Mouse (Mus musculus) lung, adult 18-20 months (tissue): ENCODE data around the gene Usp5.
A peak's percentile ranks its signal among the peaks of the same experiment; 100 is the strongest.
"Not testable (repeated sequence)": the region's sequence is repeated elsewhere in the genome, so short reads cannot be mapped to it uniquely, and the experiment has no call there.

Source experiments
- DNase-seq, 2 experiments: peaks; one replicate each; pipeline ENCODE4 v3.0.0; 2022; ENCODE audit warnings: mixed read lengths in 2 of 2

Gene Usp5

DNA sequence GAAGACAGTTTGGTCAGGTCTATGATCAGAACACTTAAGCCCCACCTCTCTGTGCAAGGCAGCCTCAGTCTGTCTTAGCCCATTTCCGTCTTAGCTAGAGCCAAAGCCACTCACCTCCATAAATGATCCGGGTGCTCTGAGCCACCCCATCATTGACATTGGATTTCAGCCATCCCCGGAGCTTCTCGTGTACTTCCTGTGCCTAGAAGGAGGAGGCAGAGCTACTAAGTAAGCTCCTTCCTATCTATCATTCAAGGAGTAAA lies 17.9 kb downstream of the Usp5 start:
- DNase-seq = no peak

DNA sequence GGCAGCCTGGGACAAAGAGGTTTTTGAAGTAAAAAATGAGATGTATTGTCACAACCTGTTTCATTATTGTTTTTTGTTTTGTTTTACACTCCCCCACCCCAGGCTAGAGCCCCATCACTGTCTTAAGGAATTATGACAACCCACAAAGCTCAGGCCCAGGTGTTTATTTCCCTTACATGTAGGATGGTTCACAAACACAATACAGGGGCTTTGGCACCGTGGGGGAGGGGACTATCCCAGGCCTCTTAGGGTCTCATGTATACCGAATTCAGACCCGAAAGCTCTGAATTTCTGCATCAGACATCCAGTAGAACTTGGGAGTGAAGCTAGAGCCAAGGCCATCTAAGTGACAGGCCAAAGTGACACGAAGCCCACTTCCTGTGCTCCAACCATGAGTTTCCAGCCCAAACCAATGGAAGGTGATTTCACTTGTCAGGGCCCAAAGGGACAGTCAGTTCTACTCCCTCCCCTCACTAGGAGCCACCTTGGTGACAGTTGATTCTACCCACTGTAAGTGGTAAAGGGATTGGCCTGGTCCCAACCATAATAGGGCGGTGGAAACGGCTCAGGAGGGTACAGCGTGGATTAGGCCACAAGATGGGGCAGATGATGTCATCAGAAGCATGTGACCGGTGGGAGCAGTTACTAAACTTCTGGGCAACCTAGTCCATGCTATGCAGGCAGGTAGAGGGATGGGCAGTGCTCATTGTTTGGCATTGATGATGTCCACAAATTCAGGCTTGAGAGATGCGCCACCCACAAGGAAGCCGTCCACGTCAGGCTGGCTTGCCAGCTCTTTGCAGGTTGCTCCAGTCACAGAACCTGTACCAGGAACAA lies 18.5 kb downstream of the Usp5 start:
- not testable (repeated sequence) for DNase-seq

DNA sequence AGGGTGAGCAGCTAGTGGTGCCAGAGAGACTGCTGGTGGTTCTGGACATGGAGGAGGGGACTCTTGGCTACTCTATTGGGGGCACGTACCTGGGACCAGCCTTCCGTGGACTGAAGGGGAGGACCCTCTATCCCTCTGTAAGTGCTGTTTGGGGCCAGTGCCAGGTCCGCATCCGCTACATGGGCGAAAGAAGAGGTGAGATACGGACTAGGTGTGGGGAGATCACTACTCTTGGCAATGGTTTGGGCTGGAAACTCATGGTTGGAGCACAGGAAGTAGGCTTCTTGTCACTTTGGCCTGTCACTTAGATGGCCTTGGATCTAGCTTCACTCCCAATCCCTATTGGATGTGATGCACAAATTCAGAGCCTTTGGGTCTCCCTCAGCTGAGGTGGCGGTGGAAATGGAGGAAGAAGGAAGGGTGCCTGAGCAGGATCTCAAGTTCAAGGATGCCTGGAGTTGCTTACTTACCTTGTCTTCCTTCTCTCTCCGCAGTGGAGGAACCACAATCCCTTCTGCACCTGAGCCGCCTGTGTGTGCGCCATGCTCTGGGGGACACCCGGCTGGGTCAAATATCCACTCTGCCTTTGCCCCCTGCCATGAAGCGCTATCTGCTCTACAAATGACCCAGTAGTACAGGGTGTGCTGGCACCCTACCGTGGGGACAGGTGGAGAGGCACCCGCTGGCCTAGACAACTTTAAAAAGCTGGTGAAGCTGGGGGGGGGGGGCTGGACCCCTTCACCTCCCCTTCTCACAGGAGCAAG lies 19.3 kb downstream of the Usp5 start:
- no peak for DNase-seq

DNA sequence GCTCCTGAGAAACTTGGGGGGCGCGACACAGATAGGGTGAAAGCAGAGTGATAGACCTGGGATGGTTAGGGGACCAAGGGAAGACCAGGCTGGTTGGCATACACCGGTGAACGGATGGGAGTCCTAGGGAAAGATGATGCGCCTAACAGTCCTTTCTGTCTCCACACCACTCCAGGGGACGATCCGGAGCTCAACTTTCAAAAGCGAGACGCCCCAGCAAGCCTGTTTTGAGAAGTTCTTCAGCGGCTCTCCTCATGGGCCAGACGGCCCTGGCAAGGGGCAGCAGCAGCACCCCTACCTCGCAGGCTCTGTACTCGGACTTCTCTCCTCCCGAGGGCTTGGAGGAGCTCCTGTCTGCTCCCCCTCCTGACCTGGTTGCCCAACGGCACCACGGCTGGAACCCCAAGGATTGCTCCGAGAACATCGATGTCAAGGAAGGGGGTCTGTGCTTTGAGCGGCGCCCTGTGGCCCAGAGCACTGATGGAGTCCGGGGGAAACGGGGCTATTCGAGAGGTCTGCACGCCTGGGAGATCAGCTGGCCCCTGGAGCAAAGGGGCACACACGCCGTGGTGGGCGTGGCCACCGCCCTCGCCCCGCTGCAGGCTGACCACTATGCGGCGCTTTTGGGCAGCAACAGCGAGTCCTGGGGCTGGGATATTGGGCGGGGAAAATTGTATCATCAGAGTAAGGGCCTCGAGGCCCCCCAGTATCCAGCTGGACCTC lies 20.1 kb downstream of the Usp5 start:
- peak; percentile 83 to 89 for DNase-seq

DNA sequence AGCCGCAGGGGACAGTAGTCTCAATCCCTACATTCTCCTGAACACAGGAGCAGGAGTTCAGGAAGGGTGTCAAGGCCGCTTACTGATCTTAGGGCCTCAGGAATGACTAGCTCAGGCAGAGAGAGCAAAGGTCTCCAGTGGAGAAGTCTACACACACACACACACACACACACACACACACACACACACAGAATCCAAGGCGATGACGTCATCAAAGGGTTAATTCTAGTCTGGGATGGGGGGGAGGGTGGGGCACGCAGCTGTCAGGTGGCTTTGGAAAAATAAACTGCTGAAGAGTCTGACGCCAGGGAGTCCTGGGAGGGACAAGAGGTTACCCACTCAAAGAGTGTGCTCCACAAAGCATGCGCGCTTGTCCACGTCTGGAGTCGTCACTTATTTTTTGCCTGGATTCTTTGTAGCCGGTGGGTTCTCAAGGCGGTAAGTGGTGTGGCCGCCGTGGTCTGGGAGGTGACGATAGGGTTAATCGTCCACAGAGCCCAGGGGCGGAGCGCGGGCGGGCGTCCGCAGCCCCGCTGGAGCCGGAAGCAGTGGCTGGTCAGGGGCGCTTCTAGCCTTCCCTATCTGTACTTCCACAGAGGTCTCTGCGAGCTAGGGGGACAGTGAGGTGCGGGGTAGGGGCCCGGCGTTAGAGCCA lies 20.8 kb downstream of the Usp5 start, which contains the start of gene Spsb2:
Gene Spsb2 (plus strand): TSS at position 304 of the 655 bp plus-strand sequence.
- DNase-seq = peak; percentile 81 to 82

DNA sequence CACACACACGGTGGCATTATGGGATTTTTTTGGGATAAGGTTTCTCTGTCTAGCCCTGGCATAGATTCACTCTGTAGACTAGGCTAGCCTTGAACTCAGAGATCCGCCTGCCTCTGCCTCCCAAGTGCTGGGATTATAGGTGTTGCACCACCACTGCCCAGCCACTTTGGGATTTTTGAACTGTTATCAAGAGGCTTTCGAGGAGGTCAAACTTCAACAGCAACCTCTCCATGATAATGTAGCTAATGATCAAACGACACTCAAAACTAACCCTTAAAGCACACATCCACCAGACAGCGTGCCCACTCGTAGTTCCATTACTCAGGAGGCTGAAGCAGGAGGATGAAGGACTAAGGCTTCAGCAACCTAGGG lies 21.3 kb downstream of the Usp5 start:
- no peak for DNase-seq

DNA sequence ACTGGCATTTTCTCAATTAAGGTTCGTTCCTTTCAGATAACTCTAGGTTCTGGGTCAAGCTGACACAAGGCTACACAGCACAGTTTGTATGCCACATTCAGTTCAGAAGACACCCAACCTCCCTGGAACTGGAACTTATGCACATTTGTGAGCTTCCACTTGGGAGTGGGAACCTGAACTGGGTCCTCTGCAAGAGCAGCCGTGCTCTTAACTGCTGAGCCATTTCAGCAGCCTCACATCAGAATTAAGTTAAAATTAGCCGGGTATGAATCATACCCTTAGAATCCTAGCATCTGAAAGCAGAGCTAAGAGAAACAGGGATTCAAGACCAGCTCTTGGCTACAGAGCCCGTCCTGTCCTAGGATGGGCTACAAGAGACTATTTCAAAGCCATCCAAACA lies 21.9 kb downstream of the Usp5 start:
- no peak for DNase-seq

DNA sequence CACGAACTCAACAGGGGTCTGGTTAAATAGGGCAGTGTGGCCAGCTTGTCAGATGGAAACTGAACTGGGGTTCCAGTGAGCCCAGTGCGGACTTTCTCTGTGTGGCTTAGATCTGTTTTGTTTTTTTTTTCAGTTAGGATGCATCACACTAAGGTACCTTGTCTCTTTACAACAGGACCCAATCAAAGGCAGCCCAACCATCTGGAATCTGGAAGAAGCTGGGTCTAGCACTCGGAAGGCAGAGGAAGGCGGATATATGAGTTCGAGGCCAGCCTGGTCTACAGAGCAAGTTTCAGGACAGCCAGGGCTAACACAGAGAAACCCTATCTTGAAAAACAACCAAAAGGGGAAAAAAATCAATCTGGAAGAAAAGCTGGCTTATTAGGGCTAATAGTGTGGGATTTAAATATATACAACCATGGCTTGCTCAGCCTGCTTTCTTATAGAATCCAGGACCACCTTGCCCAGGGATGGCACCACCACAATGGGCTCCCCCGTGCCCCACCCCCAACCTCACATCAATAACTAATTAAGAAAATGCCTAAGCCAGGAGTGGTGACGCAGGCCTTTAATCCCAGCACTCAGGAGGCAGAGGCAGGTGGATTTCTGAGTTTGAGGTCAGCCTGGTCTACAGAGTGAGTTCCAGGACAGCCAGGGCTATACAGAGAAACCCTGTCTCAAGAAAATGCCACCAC lies 22.7 kb downstream of the Usp5 start:
- no peak for DNase-seq

DNA sequence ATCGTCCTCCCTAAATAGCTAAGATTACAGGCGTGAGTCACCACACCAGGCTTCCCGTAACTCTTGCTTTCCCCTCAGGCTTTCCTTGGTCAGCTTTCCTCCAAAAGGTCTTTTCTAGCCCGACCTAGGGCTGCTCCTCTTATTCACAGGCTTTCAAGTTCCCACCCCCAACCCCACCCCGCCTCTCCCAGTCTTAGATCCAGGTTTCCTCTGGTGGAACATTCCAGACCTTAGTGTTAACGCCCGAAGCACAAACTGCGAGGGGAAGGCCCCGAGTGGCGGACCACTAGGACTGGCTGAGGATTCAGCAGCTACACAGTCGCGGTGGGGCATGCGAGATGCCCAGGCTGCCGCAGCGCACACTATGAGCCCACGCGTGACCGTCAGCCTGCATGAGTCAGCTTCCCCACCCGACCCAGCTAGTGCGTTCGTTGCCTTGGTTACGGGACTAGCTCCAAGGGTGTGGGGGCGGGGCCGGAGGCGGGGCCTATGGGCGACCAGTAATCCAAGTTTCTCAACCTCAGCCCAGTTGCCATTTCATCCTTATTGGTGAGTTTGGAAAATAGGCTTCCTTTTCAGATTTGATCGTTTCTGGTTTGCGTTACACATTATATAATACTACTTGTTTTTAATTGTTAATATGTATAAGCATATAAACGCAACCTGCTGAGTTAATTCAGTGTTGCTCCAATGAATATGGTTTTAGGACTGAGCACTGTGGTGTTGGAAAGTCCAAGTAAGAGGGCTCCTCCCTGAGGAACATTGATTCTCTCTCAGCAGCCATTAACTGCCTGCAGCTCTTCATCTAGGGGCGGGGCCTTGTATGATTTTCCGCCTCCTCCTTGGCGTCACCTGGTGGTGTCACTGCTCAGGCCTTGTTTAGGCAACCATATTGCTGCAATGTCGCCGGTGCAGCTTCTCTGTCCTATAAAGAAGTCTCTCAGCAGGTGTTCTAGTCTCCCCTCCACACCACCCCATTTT lies 23.7 kb downstream of the Usp5 start:
- DNase-seq = peak; percentile 94 to 97

DNA sequence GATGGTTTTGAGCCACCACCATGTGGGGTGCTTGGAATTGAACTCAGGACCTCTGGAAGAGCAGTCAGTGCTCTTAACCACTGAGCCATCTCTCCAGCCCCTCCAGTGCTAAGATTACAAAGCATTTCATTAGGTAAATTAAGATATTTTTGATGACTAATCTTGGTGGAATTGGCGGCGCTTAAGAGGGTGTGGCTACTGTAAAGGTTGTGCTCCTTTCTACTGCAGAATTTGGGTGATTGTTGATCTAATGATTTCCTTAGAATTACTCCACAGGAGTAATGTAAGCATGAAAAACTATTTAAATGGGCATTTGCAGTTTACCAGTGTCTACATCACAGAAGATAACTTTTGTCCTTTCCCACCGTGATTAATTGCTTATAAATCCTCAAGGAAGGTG lies 24.9 kb downstream of the Usp5 start:
- no peak for DNase-seq

DNA sequence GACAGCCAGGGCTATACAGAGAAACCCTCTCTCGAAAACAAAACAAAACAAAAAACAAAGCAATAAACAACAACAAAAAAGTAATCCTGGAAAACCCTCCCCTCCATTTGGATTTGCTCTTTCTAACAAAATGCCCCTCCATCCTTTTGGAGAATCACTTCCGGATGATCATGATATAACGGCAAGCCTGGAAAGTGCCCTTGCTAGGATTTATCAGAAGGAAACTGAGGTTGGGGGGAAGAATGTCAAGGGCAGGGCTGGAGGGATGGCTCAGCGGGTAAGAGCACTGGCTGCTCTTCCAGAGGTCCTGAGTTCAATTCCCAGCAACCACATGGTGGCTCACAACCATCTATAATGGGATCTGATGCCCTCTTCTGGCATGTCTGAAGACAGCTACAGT lies 25.6 kb downstream of the Usp5 start:
- DNase-seq = not testable (repeated sequence)

DNA sequence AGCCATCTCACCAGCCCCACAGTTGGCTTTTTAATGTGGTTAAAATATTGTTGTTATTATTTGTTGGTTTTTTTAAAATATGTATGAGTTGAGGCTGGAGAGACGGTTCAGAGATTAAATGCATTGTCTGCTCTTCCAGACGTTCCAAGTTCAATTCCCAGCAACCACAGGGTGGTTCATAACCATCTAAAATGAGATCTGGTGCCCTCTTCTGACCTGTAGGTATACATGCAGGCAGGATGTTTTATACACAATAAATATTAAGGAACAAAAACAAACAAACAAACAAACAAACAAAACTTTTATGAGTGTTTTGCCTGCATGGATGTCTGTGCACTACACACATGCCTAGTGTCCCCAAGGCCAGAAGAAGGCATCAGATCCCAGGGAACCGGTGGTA lies 26.2 kb downstream of the Usp5 start:
- no peak for DNase-seq

DNA sequence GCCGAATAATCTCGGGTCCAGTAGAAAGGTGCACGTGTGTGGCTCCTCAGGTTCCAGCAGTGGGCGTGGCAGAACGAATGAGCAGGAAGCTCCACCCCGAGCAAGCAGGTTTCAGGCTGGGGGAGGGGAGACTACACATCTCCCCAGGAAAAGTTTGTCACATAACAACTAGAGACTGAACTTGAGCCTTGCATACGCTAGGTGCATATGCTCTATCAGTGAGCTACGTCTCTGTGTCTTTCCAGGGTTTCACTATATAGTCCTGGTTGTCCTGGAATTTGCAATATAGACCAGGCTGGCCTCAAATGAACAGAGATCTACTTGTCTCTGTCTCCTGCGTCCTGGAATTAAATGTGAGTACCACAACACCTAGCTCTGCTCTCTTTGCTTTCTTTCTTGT lies 26.9 kb downstream of the Usp5 start:
- not testable (repeated sequence) for DNase-seq

DNA sequence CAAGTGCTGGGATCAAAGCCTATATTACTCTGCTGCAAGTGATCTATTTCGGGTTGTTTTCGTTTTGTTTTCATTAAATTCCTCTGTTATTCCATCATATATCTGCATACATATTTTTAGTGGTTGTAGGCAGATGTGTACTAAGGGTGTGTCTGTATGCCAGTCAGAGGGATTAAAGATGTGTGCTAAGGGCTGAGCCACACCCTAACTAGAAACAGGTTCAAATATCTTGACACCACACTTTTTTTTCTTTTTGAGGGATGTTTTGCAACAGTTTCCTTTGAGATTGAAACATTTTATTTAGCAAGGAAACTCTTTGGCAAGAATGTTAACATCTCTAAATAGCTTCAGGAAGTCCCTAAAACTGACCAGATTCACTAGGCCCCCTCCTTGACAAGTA lies 33.1 kb downstream of the Usp5 start:
- no peak for DNase-seq

DNA sequence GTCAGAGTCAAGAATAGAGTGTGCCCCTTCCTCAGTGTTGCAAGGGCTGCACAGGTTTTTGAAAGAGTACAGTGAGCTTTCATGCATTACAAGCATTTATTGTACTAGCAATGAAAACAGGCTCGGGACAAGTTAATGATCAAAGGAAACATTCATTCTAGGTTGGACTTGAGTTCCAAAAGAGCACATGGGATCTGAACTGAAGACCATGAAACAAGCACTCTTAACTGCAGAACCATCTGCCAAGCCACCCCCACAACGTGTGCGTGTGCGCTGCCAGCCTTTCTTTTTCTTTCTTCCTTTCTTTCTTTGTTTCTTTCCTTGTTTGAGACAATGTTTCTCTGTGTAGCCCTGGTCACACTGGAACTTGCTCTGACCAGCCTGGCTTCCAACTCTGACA lies 33.5 kb downstream of the Usp5 start:
- no peak for DNase-seq

DNA sequence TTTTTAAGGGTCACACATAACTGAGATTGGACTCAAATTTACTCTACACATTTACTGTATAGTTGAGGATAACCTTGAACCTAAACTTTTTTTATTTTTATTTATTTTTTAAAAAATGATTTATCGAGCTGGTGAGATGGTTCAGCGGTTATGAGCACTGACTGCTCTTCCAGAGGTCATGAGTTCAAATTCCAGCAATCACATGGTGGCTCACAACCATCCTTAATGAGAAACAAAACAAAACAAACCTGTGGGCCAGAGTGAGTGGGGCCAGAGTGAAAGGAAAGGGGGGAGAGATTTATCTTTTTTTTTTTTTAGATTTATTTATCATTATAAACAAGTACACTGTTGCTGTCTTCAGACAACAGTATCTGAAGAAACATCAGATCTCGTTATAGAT lies 37.4 kb downstream of the Usp5 start:
- DNase-seq = no peak

DNA sequence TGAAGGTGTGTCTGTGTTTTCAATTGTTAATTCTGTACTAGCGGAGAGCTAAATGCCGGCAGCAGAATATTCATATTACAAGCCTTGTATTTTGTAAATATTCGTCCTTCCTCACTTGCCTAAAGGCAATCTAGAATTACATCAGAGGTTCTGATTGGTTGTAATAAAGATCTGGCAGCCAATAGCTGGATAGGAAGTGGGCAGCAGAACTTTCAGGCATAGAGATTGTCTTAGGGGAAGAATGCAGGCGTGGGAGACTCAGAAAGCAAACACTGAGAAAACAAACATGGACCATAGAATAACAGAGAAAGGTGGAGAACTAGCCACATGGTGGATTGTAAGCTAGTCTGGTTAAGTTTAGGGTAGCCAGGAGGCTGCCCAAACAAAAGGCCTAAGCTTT lies 39.2 kb downstream of the Usp5 start:
- DNase-seq = no peak

DNA sequence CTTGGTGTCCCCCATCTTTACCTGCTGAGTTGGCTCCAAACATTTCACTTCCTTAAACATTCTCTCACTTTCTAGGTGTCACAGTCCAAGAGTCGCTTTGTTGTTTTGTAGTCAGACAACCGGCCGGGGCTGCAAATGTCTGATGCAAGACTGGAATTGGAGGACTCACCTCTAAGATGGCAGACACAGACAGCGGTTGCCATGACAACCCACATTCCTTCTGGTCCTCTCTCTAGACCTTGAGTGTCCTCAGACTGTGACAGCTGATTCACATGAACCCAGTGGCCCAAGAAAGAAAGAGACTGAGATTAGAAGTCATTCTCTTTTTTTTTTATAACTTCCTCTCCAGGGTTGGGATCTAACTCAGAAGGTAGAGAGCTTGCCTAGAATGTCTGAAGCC lies 39.8 kb downstream of the Usp5 start:
- no peak for DNase-seq

DNA sequence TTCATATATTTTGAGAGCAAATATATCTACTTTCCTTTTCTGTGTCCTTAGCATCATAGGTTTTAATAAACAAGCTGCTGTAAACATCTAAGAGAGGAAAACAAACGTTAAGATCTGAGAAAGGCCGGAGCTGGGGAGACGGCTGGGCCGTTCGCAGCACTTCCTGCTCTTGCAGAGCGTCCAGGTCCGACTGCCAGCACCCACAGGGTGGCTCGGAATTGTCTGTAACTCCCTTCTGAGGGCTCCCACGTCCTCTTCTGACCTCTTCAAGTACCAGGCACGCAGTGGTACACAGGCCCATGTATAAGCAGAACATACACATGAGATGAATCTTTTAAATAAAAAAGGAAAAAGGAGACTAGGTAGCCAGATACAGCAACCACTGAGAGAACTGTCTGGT lies 41.6 kb downstream of the Usp5 start:
- no peak for DNase-seq

DNA sequence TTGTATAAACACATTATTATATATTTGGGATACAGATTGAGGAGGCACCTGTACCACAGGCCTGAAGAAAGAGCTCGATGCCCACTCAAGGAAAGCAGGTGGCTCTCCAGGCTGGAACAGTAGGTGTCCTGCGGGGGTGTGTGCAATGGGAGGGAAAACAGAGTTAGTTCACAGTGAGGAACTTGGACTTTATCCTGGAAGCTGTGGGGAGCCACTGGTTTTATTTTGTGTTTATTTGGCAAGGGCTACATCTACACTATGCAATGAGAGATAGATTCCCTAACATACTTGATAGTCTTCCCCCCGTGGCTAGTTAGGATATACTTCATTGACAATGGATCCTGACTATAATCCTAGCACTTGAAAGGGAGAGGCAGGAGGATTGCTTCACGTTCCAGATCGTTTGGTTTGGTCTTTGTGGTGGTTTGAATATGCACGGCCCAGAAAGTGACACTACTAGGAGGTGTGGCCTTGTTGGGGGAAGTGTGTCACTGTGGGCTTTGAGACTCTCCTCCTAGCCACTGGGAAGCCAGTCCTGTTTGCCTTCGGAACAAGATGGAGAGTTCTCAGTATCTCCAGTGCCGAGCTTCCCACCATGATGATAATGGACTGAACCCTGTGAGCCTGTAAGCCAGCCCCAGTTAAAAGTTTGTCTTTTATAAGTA lies 42.4 kb downstream of the Usp5 start:
- no peak for DNase-seq

DNA sequence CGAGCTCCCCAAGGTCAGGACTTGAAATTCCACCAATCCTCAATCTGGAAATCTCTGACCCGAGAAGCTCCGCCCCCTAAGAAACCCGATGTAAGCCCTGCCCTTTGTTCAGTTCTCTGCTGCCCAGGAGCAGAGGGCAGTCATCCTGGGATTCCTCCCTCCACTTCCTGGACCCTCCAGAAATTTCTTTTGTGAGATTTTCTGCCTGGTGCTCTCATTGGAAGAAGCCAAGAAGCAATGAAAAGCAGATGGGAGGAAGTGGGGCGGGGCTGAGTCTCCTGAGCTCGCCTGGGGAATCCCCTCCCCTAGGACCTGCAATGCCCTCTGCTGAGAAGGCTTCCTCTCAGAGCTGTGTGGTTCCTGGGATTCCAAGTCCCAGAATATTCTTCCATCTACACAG lies 46.8 kb downstream of the Usp5 start:
- no peak for DNase-seq
